Mouse (Mus musculus) urinary bladder, adult 2 months (tissue): ENCODE results near the gene Psrc1. TPM values are rescaled to one million over a fixed set of nuclear protein-coding genes. Genes with fewer than 3 reads are reported as not detected.

Source experiments
- DNase-seq: peaks from one replicate; pipeline ENCODE4 v3.0.0; 2022; ENCODE audit warnings: low spot score
- polyA plus RNA-seq: library from polyadenylated mRNA; depleted of rRNA; stranded (reverse); fragments of >200 nt; gene quantifications from 2 replicates; pipeline ENCODE4 v1.2.3, GENCODE M21; 2012; rRNA removed

Gene Psrc1
- polyA plus RNA-seq, 1 experiment, result 4.4 TPM

DNA sequence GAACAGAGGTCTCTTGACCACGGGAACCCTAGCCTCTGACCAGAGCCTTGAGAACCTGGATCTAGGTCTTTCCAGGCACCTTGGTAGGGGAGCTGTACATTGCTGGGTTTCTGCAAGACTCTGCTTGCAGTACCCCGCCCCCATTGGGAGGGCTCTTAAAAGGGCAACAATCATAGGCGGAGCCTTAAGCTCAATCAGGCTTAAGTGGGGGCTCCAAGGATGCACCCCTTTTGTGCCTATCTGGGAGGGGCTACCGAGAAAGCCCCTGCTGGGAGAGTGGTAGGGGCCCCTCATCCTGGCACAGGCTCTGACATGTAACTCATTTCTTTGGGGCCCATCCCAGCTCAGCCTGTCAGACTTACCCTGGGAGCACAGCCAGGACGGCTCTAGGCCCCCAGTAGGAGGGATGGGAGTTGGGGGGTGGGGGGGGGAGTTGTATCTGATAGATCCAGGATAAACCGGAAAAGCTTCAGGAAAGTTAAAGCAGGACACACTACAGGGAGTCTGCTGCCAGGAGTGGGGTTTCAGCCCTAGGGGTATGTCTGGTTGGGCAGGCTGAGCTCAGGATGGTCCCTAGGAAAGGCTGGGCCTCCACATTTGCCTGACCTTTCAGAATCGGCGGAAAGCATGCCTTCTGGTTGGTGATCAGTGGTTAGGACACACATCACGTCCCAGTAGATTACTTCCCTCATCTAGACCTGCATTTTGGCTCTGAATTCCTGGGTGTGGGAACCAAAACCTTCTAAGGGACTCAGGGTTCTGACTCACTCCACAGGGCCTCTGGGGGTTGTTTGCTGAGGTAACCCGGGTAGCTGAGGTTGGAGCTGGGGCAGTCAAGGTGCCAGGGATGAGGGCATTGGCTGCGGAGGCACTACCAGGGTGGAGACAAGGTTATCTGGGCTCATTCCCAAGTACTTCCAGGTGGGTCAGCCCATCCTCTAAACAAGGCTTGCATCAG is 40.5 kb downstream of the Psrc1 start:
- no peak for DNase-seq

DNA sequence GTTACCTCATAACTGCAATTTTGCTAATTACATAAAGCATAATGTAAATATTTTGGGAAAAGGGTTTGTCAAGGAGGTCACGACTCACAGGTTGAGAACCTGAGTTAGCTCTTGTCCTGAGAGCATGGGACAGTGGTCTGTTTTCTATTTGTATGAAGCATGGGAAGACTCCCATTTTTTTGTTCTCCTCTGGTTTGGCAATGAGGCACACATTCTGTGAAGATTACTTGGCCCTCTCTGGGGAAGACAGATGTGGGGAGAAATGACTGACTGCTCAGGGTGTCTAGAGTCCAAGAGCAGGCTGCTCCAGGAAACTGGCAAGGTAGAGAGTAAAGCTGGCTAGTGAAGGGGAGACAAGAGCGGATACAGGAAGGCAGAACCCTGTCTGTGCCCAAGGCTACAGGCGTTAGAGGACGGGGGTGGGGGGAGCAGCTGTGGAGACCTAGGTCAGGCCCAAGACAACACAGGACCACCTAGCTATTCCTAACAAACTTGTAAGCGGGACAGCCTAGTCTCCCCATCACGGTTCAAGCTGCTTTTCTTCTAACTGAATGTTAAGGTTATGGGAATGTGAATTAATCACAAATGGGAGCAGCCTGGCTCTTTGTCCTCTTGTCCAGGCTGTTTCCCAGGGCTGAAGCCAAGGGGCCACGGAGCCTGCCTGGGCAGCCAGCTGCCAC is 41.4 kb downstream of the Psrc1 start:
- no peak for DNase-seq

GRCm38 (mm10) chr3:108425624-108426018 is 42.0 kb downstream of the Psrc1 start:
- no peak for DNase-seq

GRCm38 (mm10) chr3:108432542-108433187 is 49.0 kb downstream of the Psrc1 start:
- DNase-seq, result no peak

DNA sequence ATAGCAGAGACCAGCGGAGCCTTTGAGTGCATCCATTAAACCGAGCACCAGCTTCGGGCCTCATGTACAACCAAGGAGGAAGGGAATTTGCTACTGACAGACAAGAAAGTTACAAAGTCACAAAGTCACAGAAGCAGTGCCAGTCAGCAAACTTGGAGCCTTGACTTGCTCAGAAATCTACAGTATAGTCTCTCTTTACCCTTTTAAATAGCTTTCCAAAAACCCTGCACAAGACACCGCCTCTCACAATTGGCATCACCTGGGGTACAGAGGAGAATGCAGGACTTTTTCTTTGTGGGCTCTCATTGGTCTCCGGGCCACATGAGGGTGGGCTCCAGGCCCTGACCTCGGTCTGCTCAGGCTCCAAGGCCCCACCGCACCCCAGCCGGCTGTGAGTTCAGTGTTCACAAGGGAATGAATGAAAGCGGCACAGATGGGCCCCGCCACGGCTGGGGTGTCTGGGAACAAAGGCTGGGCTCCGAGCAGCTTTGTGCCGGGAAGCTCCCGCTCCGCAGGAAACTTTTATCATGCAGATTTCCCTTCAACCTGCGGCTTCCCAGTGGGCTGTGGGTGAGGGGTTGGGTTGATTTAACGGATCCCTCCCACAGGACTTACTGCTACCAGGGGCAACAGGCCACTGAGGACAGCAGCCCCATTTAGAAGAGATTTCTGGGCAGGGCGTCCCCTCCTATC is 49.7 kb downstream of the Psrc1 start:
- no peak for DNase-seq

DNA sequence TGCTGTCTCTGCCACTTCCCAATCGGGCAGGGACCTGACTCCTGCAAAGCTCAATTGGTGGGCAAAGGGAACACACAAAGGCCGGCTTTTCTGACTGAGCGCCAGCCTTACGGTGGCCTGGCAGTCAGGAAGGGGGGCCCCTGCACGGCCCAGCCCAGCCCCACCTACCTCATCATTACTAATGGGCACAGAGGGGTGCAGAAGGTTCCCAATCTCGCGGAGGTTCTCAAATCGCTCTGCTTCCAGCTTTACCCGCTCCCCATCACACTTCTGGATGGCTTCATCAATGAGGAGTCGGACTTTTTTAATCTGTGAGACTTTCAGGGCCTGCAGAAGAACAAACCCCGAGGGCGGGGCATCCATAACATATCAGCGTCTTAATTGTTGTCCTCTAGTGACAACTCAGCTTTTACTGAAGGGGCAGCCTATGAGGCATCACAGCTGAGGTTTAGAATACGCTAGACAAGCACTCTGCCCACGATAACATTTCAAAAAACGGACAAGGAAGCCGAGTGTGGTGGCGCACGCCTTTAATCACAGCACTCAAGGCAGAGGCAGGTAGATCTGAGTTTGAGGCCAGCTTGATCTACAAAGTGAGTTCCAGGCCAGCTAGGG is 50.3 kb downstream of the Psrc1 start:
- no peak for DNase-seq

GRCm38 (mm10) chr3:108435701-108436379 is 52.2 kb downstream of the Psrc1 start:
- DNase-seq, result no peak

DNA sequence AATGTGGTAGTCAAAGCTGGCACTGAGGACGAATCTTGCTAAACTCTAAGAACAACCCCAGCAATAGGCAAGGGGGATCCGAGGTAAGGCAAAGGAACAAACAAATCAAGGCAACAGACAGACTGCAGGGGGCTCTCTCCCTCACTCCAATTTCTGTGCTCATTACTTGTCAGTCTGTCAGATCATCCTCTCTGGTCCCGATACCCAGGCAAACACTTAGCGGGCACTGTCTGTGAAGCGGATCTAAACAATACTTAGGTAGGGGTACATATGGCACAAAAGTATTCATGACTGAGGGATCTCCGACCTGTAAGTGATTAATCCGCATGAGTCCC is 52.7 kb downstream of the Psrc1 start:
- no peak for DNase-seq

Other genes with a start within 250 kb of the Psrc1 start
- gene Gnai3, start 237.7 kb upstream of the Psrc1 start, polyA plus RNA-seq, result 70.4 and 75.8 TPM in 2 replicates
- 0.01 TPM in 1 of 2 replicates, not detected in the other for gene Gpr61, start 229.0 kb upstream of the Psrc1 start, polyA plus RNA-seq
- 9.4 and 13.1 TPM in 2 replicates for gene Amigo1, start 197.5 kb upstream of the Psrc1 start, polyA plus RNA-seq
- gene Cyb561d1, start 182.6 kb upstream of the Psrc1 start, polyA plus RNA-seq, result 8.3 and 8.6 TPM in 2 replicates
- 7.1 and 8.5 TPM in 2 replicates for gene Atxn7l2, start 172.9 kb upstream of the Psrc1 start, polyA plus RNA-seq
- gene Sypl2, start 157.2 kb upstream of the Psrc1 start, polyA plus RNA-seq, result 0.56 and 0.96 TPM in 2 replicates
- gene Psma5, start 126.9 kb upstream of the Psrc1 start, polyA plus RNA-seq, result 108 and 130 TPM in 2 replicates
- 41.5 and 51.7 TPM in 2 replicates for gene Sort1, start 99.8 kb upstream of the Psrc1 start, polyA plus RNA-seq
- gene Mybphl, start 18.9 kb upstream of the Psrc1 start, polyA plus RNA-seq, result not detected in 2 replicates
- 4.6 and 7.2 TPM in 2 replicates for gene Celsr2, start 31.7 kb downstream of the Psrc1 start, polyA plus RNA-seq
- gene Sars, start 61.4 kb downstream of the Psrc1 start, polyA plus RNA-seq, result 64.1 and 86.7 TPM in 2 replicates
- 0.11 and 0.16 TPM in 2 replicates for gene 1700013F07Rik, start 150.3 kb downstream of the Psrc1 start, polyA plus RNA-seq
- gene 5330417C22Rik, start 152.7 kb downstream of the Psrc1 start, polyA plus RNA-seq, result 0.30 and 0.53 TPM in 2 replicates
- 13.8 and 24.1 TPM in 2 replicates for gene Tmem167b, start 178.6 kb downstream of the Psrc1 start, polyA plus RNA-seq
- gene Taf13, start 187.9 kb downstream of the Psrc1 start, polyA plus RNA-seq, result 30.7 and 31.1 TPM in 2 replicates
- 10.8 and 12.7 TPM in 2 replicates for gene Wdr47, start 207.4 kb downstream of the Psrc1 start, polyA plus RNA-seq